Mouse (Mus musculus) G1E (cell line): ENCODE results near the gene Napepld. TPM values are rescaled to one million over a fixed set of nuclear protein-coding genes. Genes with fewer than 3 reads are reported as not detected.
A peak's percentile ranks its signal among the peaks of the same experiment; 100 is the strongest.

Experiments used
- ATAC-seq: 2 replicates; pipeline ENCODE4 v1.8.0; 2016; ENCODE audit warnings: mild to moderate bottlenecking; ENCODE audit not compliant: insufficient number of reproducible peaks, poor library complexity, low FRiP score, severe bottlenecking; ENCODE audit errors: extremely low read depth
- DNase-seq: peaks from one replicate; pipeline ENCODE4 v3.0.0; 2012; ENCODE audit warnings: low spot score
- H3K27me3 ChIP-seq: 2 replicates; pipeline ENCODE4 v1.6.1; 2012; ENCODE audit warnings: mild to moderate bottlenecking, low read length, inconsistent platforms; ENCODE audit not compliant: insufficient read depth
- H3K36me3 ChIP-seq: replicated peaks from 2 replicates; pipeline ENCODE3; 2012; ENCODE audit warnings: mild to moderate bottlenecking, inconsistent platforms
- H3K4me1 ChIP-seq: 2 replicates; pipeline ENCODE4 v1.6.1; 2012; ENCODE audit warnings: low read depth, low read length, inconsistent platforms, mixed read lengths; ENCODE audit not compliant: insufficient read depth
- H3K4me3 ChIP-seq: 2 replicates; pipeline ENCODE4 v1.5.1; 2012; ENCODE audit warnings: low read depth, mild to moderate bottlenecking, inconsistent platforms, low read length, moderate library complexity, mixed read lengths
- H3K9me3 ChIP-seq: replicated peaks from 2 replicates; pipeline ENCODE4 v1.6.1; 2012; ENCODE audit warnings: inconsistent platforms
- CTCF ChIP-seq: IDR thresholded peaks from 2 replicates; pipeline ENCODE4 v1.5.1; 2012; ENCODE audit warnings: low read depth, low read length, inconsistent platforms, mixed read lengths
- GATA1 ChIP-seq: IDR thresholded peaks from 2 replicates; pipeline ENCODE4 v1.6.1; 2012; ENCODE audit warnings: borderline replicate concordance, low read length, inconsistent platforms, mixed read lengths
- GATA2 ChIP-seq: IDR thresholded peaks from 2 replicates; pipeline ENCODE4 v1.6.1; 2012; ENCODE audit warnings: low read depth, low read length, inconsistent platforms, borderline replicate concordance
- POLR2AphosphoS5 ChIP-seq: IDR thresholded peaks from 2 replicates; pipeline ENCODE4 v1.6.1; 2012; ENCODE audit warnings: low read depth, low read length, inconsistent platforms; ENCODE audit not compliant: insufficient replicate concordance
- TAL1 ChIP-seq: conservative IDR thresholded peaks from 2 replicates; pipeline ENCODE4 v1.6.1; 2012; ENCODE audit warnings: low read depth, low read length, inconsistent platforms, mixed read lengths
- polyA plus RNA-seq: library from polyadenylated mRNA; stranded (reverse); fragments of >175 nt; gene quantifications from 2 replicates; pipeline ENCODE4 v1.2.3, GENCODE M21; 2012
- total RNA-seq, 2 experiments: library from RNA; stranded (forward) in 1 of 2; stranded (reverse) in 1 of 2; fragments of 200-1000 nt in 1 of 2; fragments of >200 nt in 1 of 2; fragmentation: Nextera tagmentation in 1 of 2; gene quantifications; 2 replicates each; pipeline ENCODE4 v1.2.3; 2014 to 2017

The Napepld gene
- total and polyA plus RNA-seq, 3 experiments, result 1.4 to 16.1 (median 3.6) TPM

DNA sequence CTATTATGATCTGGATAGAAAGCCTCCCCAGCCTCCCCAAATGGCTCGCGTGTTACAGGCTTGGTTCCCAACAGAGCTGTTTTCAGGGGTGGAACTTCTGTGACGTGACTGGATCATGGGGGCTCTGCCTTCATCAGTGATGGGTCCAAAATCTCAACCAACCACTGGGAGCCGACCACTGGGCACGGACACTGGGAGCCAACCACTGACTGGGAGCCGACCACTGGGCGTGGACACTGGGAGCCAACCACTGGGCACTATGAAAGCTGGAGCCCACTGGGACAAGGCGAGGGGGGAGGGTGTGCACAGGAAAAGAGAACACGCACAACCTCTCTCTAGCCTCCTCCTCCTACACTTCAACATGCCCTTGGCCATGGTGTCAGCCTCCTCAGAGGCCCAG lies 17.4 kb downstream of the Napepld start:
- ATAC-seq (no peak), DNase-seq (no peak)
- Histone ChIP-seq H3K4me3 (no peak overlapping the region), H3K36me3 (peaks cover 43% of the 10 kb centered on the region), H3K9me3 (no peaks in the 10 kb centered on the region), H3K4me1 (peaks cover 2% of the 10 kb centered on the region; the same call in 1 of the 2 replicates), H3K27me3 (no peaks in the 10 kb centered on the region)
- no peak for TF ChIP-seq GATA1
- no peak for TF ChIP-seq TAL1
- no peak for TF ChIP-seq GATA2
- no peak for TF ChIP-seq CTCF
- no peak for TF ChIP-seq POLR2AphosphoS5

DNA sequence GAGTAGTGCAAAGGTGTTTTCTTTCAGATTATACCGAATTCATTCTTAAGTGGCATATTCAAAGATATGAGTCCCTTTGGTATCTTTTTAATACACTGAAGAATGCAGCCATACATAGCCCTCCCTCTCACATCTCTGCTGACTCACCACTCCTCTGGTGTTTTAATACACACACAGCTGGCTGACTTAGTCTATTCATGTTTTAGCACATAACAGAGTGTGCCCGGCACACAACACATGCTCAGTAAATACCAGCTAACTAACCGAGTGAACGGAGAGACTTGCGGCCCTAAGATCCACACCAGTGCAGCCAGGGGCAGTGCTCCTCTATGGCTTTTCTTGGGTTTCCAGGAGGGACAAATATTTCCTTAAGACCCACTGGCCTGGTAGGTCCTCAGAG lies 20.3 kb downstream of the Napepld start:
- Histone ChIP-seq H3K4me1 (peaks cover 8% of the 10 kb centered on the region; the same call in 1 of the 2 replicates), H3K9me3 (no peaks in the 10 kb centered on the region), H3K27me3 (no peaks in the 10 kb centered on the region), H3K4me3 (no peak overlapping the region), H3K36me3 (peaks cover 50% of the 10 kb centered on the region)
- ATAC-seq, result no peak
- DNase-seq, result no peak
- TF ChIP-seq TAL1 (no peak), GATA1 (no peak), CTCF (no peak), GATA2 (no peak), POLR2AphosphoS5 (no peak)

DNA sequence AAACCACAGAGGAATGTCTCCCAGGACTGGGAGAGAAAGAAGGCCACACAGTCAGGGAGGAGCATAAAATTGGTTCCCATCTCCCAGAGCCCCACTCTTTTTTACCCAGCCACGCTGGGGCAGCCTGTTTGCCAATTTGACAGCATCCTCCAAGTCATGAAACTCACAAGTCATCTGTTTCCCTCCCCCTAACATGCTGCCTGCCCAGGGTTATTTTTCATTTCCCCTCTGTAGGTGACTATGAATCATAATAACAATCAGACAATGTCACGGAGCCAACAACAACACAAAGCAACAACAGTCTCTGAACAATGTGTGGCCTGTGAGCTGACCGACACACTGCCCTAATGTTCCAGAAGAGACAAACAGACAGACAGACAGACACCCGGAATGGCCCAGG lies 21.2 kb downstream of the Napepld start:
- Histone ChIP-seq H3K27me3 (no peaks in the 10 kb centered on the region), H3K4me3 (no peak overlapping the region), H3K9me3 (no peaks in the 10 kb centered on the region), H3K4me1 (peaks cover 11% of the 10 kb centered on the region), H3K36me3 (peaks cover 59% of the 10 kb centered on the region)
- TF ChIP-seq TAL1 (no peak), GATA1 (no peak), GATA2 (no peak), CTCF (no peak), POLR2AphosphoS5 (no peak)
- ATAC-seq (no peak), DNase-seq (no peak)

DNA sequence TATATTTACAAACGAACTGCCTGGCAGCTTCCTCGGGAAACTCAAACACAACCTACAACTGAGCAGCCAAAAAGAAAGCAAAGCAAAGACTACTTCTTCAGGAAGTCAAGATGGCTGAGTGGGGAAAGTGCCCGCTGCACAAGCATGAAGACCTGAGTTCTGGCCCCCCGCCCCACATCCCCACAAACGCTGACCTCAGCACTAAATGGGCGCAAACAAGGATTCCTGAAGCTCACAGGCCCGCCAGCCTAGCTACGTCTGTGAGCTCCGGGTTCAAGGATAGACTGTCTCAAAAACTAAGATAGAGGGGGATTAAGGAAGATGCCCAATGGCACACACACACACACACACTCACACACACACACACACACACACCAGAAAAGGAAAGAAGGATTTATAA lies 22.8 kb downstream of the Napepld start:
- Histone ChIP-seq H3K36me3 (peaks cover 66% of the 10 kb centered on the region), H3K27me3 (no peaks in the 10 kb centered on the region), H3K4me3 (no peak overlapping the region), H3K4me1 (peaks cover 19% of the 10 kb centered on the region), H3K9me3 (no peaks in the 10 kb centered on the region)
- ATAC-seq (no peak), DNase-seq (no peak)
- TF ChIP-seq POLR2AphosphoS5 (no peak), GATA2 (no peak), GATA1 (no peak), CTCF (no peak), TAL1 (no peak)

DNA sequence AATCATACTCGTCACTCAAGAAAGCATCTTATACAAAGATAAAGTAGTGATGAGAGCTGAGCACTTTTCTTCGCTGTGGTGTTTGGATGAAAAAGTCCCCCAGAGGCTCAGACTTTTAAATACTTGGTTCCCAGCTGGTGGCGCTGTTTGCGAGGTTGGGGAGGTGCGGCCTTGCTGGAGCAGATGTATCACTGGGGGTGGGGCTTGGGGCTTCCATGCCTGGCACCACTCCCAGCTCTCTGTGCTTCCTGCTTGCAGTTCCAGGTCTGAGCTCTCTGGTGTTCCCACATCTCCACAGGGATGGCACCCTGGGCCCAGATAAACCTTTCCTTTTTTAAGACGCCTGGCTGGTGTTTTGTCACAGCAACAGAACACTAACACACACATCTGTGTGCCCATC lies 23.3 kb downstream of the Napepld start:
- H3K4me1 ChIP-seq, result peaks cover 22% of the 10 kb centered on the region
- DNase-seq (no peak), ATAC-seq (no peak)
- TF ChIP-seq GATA1, result no peak
- TF ChIP-seq POLR2AphosphoS5, result no peak
- TF ChIP-seq TAL1, result no peak
- TF ChIP-seq CTCF, result no peak
- no peak for TF ChIP-seq GATA2
- no peaks in the 10 kb centered on the region for H3K27me3 ChIP-seq
- H3K4me3 ChIP-seq, result no peak overlapping the region
- H3K9me3 ChIP-seq, result no peaks in the 10 kb centered on the region
- H3K36me3 ChIP-seq, result peaks cover 62% of the 10 kb centered on the region

DNA sequence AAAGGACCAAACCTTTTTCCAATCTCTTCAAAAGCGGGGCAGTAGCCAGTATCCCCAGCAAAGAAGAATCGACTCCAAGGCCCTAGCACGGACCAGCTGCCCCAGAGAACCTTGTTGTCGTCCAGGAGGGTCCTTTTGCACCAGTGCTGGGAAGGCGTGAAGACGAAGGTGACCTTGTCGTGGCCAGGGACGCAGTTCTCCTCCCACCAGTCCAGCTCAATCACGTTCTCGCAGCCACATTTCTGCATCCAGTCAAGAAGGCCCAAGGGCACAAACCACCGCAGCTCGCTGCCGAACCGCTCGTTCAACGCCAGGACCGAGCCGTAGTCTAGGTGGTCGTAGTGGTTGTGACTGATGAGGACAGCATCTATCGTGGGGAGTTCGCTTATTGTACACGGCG lies 25.7 kb downstream of the Napepld start:
- no peak for ATAC-seq
- Histone ChIP-seq H3K4me3 (0 out of 2 replicates have a peak overlapping the region, but pooled peaks have one; percentile 13), H3K36me3 (peaks cover 50% of the 10 kb centered on the region), H3K9me3 (no peaks in the 10 kb centered on the region), H3K4me1 (peaks cover 27% of the 10 kb centered on the region), H3K27me3 (no peaks in the 10 kb centered on the region)
- DNase-seq, result no peak
- TF ChIP-seq GATA2 (no peak), CTCF (no peak), TAL1 (no peak), GATA1 (no peak), POLR2AphosphoS5 (no peak)
